Mouse (Mus musculus) cortical plate, adult 2 months (tissue): Measurements from ENCODE around the gene Cdca4.

ENCODE experiments used
- CTCF ChIP-seq: fragments of 200-500 bp; IDR thresholded peaks from 2 replicates; pipeline ENCODE4 v1.5.1; 2011; ENCODE audit warnings: mild to moderate bottlenecking, control low read depth, low read length; ENCODE audit not compliant: insufficient read depth; ENCODE audit errors: extremely low read depth
- POLR2A ChIP-seq: fragments of 200-500 bp; IDR thresholded peaks from 2 replicates; pipeline ENCODE4 v1.6.1; 2011; ENCODE audit warnings: mild to moderate bottlenecking, low read length, control low read depth; ENCODE audit not compliant: insufficient read depth; ENCODE audit errors: extremely low read depth

DNA sequence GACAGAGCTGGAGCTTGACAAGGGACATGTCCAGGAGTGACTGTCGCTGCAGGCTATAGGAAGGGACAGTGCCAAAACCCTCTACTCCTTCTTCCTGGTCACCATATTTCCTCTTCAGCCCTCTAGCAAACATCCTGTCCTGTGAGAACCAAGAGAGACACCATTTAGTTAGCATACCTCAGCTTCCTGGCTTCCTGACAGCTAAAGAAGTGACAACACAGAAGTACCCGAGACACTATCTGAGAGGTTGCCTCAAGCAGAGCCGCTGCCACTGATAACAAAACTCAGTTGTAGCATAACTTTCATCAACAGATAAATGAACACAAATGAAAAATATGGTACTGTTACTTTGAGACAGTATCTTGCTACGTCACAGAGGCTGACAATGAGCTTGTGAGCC is 7.2 kb downstream of the Cdca4 start:
- TF ChIP-seq CTCF, result no peak
- no peak for TF ChIP-seq POLR2A
